Mouse (Mus musculus) large intestine, adult 2 months (tissue): ENCODE measurements at regions not wholly inside any gene's neighbourhood (a gene's known extent, or its start where the extent isn't known, plus 50 kb on each side); places are given as distances from the start of the nearest gene placed in this dataset.

Source experiments
- DNase-seq: peaks from one replicate; pipeline ENCODE4 v3.0.0-alpha.2; 2012; ENCODE audit warnings: low read depth, low spot score
- WGBS: fragments of 180-500 bp; shearing (Covaris S2); methylation state at CpG from one replicate; pipeline ENCODE4 v1.1.7; 2018; 5-methylcytosine and 5-hydroxymethylcytosine counted together

- DNase-seq = no peak
- WGBS = 72% methylated on average over 1 of the region's 1 CpGs
Observed at GRCm38 (mm10) chr13:5202736-5203135, 593.8 kb upstream of the Akr1e1 start.

DNA sequence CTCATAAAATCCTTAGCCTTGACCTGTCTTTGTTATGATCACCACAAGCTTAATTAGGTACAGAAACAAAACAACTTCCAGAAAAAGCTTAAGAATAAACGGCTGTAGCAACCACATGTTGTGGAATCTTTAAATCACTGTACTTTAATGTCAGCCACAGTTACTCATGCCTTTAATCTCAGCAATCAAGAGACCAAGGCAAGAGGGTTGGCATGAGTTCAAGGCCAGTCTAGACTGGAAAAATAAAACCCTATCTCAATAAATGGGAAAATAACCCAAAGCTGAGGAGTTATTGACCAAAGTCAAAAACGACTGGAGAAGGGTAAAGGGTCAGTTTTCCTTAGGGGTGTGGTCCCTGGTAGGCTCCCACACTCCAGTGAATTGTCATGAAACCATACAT, 595.2 kb upstream of the Akr1e1 start:
- WGBS = 11% methylated on average over 2 of the region's 2 CpGs
- DNase-seq = no peak

DNA sequence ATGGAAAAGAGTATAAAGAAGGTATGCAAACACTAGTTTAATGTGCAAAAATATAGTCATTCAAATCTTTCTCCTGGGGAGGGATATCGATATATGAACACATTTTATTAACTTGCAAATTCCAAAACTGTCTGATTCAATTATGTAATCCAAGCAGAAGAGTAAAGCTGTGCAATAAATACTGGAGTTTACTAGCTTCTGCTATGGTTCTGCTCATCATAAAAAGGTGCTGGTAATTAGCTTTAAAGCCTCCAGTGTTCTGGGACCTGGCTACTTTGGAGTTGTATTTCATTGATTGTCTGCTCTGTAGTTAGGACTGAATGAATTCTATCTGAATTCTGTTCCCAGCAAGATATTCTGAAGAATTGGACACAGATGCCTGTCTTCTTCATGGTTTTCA, 602.7 kb upstream of the Akr1e1 start:
- DNase-seq = no peak
- WGBS = 59% methylated on average over 1 of the region's 1 CpGs

DNA sequence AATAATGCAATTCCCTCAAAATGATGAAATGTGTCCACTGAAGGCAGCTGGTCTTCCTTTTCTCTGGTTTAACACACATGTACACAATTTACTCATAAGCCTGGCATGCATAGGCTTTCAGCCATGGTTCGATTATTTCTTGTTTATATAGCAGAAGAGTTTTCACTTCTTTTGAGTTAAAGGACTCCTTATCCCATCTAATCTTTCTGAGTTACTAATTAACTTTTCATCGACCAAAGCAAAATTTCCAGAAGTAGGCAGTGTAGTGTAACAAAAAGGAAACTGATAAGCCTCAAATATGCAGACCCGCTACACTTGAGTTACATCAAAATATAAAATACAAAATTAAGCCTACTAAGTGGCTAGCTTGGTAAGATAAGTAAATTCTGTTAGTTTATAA, 620.5 kb upstream of the Akr1e1 start:
- WGBS = 43% methylated on average over 3 of the region's 3 CpGs

DNA sequence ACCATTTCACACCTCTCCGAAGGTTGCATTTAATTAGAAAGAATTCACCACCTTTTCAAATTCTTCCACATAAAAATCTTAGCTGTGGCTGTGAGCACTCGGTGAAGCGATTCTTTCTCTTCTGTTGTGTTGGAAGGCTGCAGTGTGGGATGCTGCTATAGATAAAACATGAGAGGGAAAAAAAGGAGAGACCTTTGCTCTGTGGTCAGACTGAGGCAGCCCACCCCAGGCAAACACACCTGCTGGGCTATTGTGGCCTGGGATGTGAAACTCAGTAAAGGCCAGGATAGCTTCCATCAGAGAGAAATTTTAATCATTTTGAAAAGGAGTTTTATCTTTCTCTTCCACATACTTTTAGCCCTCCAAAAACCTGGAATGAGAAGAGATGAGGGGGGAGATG, 625.3 kb upstream of the Akr1e1 start:
- no peak for DNase-seq
- 87% methylated on average over 3 of the region's 3 CpGs for WGBS

More for the DNA sequence above, 620.5 kb upstream of the Akr1e1 start:
- DNase-seq = no peak

- WGBS = 96% methylated on average over 1 of the region's 1 CpGs
- no peak for DNase-seq
Observed at GRCm38 (mm10) chr13:5235391-5235790, 625.9 kb upstream of the Klf6 start.

DNA sequence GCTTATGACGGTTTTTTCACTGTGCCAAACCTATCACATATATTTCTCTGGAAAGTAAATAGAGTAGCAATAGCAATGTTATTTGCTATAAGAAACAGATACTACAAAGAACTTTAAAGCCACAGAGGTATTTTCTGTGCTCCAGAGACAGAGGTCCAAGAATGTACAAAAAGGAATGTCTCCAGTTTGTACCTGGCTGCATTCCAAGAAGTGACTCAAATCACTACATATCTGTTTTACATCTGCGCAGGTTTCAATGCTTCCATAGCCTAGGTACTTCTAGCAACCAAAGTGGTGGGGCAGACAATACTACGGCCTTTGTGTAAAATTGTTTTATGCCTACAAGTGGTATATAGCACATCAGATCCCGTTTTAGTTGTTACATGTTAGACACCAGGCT, 620.7 kb upstream of the Klf6 start:
- DNase-seq = no peak
- 65% methylated on average over 4 of the region's 4 CpGs for WGBS

GRCm38 (mm10) chr13:5242782-5243181, 618.5 kb upstream of the Klf6 start:
- no peak for DNase-seq
- WGBS = 85% methylated on average over 2 of the region's 2 CpGs

- WGBS = 49% methylated on average over 3 of the region's 3 CpGs
- DNase-seq = no peak
Observed at GRCm38 (mm10) chr13:5248671-5249391, 612.5 kb upstream of the Klf6 start.

DNA sequence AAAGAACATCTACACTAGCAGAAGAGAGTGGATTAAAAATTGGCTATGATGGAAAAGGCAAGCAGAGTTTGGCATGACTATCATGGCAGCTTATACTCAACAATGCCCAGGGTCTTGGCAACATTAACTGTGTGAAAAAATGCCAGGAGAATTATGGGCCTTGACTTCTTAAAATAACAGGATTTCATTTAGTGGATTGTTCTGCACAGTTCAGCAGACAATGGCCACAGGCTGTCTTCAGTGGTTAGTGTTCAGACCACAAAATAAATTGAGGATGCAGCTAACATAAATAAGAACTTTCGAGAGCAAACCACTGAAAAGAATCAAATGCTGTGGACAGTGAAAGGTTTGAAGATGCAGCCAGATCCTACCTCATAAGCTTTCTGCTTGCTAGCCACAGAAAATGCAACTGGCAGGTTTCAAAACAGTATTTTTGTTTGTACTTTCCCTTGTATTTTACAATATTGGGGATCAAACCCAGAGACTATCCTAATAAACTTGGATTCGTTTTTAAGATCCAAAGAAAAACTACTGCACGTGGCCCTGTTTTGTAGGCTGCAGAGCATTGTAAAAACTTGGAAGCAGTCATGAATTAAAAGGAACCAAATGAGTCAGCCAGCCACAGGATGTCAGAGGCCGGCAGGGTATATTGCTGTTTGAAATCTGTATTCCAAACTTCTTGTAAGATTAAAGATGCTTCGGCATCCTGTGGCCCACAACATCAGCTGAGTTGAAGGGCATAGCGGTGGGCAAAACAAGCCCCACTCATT, 603.2 kb upstream of the Klf6 start:
- WGBS = 53% methylated on average over 6 of the region's 6 CpGs
- no peak for DNase-seq

GRCm38 (mm10) chr13:5259760-5260159, 601.5 kb upstream of the Klf6 start:
- 86% methylated on average over 3 of the region's 3 CpGs for WGBS
- DNase-seq = no peak

- 21% methylated on average over 1 of the region's 1 CpGs for WGBS
- DNase-seq = no peak
Observed at GRCm38 (mm10) chr13:5272506-5273192, 588.6 kb upstream of the Klf6 start.

GRCm38 (mm10) chr13:5276564-5276963, 584.7 kb upstream of the Klf6 start:
- DNase-seq = no peak
- WGBS = 52% methylated on average over 1 of the region's 1 CpGs

GRCm38 (mm10) chr13:5289753-5290449, 571.4 kb upstream of the Klf6 start:
- DNase-seq = no peak
- WGBS = 87% methylated on average over 1 of the region's 1 CpGs

DNA sequence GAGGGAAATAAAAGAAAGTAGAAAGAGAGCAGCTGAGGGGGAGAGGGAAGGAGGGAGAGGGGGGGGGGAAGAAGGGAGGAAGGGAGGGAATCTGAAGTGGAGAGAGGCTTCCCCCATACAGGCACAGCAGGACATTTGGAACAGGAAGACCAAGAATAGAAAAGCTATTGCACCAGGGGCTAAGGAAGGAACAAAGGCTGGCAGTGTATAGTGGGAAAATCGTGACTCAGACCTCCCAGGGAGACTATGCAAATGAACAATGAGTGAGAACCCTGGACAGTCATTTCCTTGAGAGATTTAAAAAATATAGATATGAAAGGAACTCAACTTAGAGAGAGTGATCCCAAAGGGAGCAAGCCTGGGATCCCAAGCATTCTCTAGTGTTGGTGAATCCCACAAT, 559.1 kb upstream of the Klf6 start:
- no peak for DNase-seq
- 26% methylated on average over 1 of the region's 1 CpGs for WGBS

DNA sequence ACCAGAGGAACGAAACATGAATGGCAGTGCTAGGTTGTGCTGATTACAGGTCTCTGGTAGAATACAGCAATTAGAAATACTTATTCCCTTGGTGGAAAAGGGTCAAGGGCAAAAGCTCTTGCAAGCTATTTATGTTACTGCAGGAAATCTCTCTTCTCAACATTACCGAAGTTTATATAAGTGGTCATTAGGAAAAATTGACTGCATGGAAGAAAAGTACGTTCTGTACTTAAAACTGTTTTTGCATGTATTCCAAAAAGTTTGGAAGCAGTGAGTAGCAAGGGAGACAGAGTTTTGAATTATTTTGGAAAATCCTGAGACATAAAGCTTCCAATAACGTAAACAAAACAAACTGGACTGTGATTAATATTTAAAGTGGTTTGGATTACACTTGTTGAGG, 554.6 kb upstream of the Klf6 start:
- 75% methylated on average over 4 of the region's 4 CpGs for WGBS

DNA sequence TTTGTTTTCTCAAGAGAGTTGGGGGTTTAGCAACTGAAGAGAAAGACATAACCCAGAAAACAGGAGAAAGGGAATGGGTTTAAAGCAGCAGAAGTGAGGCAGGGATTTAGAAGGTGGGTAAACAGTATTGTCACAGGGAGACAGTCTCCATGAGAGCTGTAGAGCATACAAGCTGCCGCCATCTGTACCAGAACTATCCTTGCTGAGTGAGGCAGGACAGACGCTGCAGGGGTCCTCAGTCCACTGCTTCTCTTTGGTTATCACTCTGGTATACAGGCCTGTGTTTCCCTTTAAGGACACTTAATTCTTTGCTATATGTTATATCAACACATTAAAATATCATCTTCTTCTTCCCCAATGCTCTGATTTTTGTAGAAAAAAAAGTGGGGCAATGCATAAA, 548.0 kb upstream of the Klf6 start:
- no peak for DNase-seq
- WGBS = 79% methylated on average over 2 of the region's 2 CpGs

More for the DNA sequence above, 554.6 kb upstream of the Klf6 start:
- no peak for DNase-seq

GRCm38 (mm10) chr13:5315011-5315410, 546.3 kb upstream of the Klf6 start:
- DNase-seq = no peak
- WGBS = 80% methylated on average over 1 of the region's 1 CpGs

GRCm38 (mm10) chr13:5317941-5318856, 543.1 kb upstream of the Klf6 start:
- WGBS = 66% methylated on average over 5 of the region's 5 CpGs
- DNase-seq = no peak
